ENCODE assay signal across 8 mouse cellular contexts in genomic region chr4:133087835-133088234, GRCm38 (mm10). TPM values are rescaled to one million over a fixed set of nuclear protein-coding genes. Genes with fewer than 3 reads are reported as not detected.
A peak's percentile ranks its signal among the peaks of the same experiment; 100 is the strongest.
DNase-seq lines count a peak whose midpoint lies in the region; ATAC-seq and TF ChIP-seq lines count a peak whose summit lies in the region.

No protein-coding gene starts in this region.

- H3K9ac ChIP-seq in CH12.LX (ENCODE audit: insufficient read depth, low read depth): no peak overlapping the region
- H3K9ac ChIP-seq in heart, embryonic 15.5 days: peak overlapping the region; percentile 23; the same call in 1 of the 2 replicates

- peaks cover 24 to 49% of the 10 kb centered on the region in 2 experiments for H3K4me1 ChIP-seq in CH12.LX (ENCODE audit: control insufficient read depth in 1 of 2, insufficient read depth in 2 of 2)
- peaks cover 94% of the 10 kb centered on the region for H3K4me1 ChIP-seq in heart, embryonic 15.5 days (replicated peaks)

- H3K27me3 ChIP-seq in CH12.LX (replicated peaks): no peaks in the 10 kb centered on the region
- H3K27me3 ChIP-seq in heart, embryonic 15.5 days: no peaks in the 10 kb centered on the region

- H3K9me3 ChIP-seq in CH12.LX (replicated peaks; ENCODE audit: low read length): no peaks in the 10 kb centered on the region
- H3K9me3 ChIP-seq in heart, embryonic 15.5 days (replicated peaks): no peaks in the 10 kb centered on the region

- WGBS in heart, embryonic 15.5 days: 6% methylated on average over 8 of the region's 8 CpGs

- in situ Hi-C loops in CH12.LX (cut with MboI; ENCODE audit: low pct_ligation_motif_present, low pct_unique_long_range_greater_than_20kb, low sequenced_read_pairs): no loop called here

- H3K79me2 ChIP-seq in CH12.LX (replicated peaks; ENCODE audit: control insufficient read depth, extremely low read depth, insufficient read depth, poor library complexity, severe bottlenecking): no peaks in the 10 kb centered on the region

- no peak for TF ChIP-seq RAD21 in CH12.LX (IDR thresholded peaks at IDR 0.05; ENCODE audit: low read depth, low read length)

- peak; percentile 64 for DNase-seq in adrenal gland, adult 2 months
- no peak for DNase-seq in adrenal gland, postnatal 25 days
- no peak for DNase-seq in CH12.LX (ENCODE audit: extremely low read depth)
- peak; percentile 52 to 70 for DNase-seq in lung, adult 18-20 months
- peak; percentile 80 for DNase-seq in thymus, postnatal 25 days
- DNase-seq in ovary, postnatal 14 days (ENCODE audit: low spot score): no peak
- no peak for DNase-seq in left cerebral cortex, adult 11 months (ENCODE audit: low spot score)

- H3K27ac ChIP-seq in CH12.LX (ENCODE audit: insufficient read depth, low read depth): no peak overlapping the region
- H3K27ac ChIP-seq in heart, embryonic 15.5 days: peak overlapping the region; percentile 95

- no peak overlapping the region for H3K4me3 ChIP-seq in CH12.LX (replicated peaks in 1 of 3; ENCODE audit: low read depth in 2 of 3, low read length in 2 of 3, poor library complexity in 1 of 3)
- no peak overlapping the region for H3K4me3 ChIP-seq in heart, embryonic 15.5 days

- dilution Hi-C loops in CH12.LX (cut with MboI; ENCODE audit: extremely low pct_ligation_motif_present, extremely low pct_unique_long_range_greater_than_20kb, low sequenced_read_pairs): no loop called here

- peak; percentile 50 for ATAC-seq in heart, embryonic 15.5 days (replicated peaks; ENCODE audit: insufficient number of reproducible peaks, insufficient read depth, low FRiP score, low read depth)

- no peak for TF ChIP-seq EP300 in CH12.LX (IDR thresholded peaks at IDR 0.05; ENCODE audit: low read length)

- no peak overlapping the region for H3K4me2 ChIP-seq in CH12.LX (ENCODE audit: insufficient read depth, low read depth, poor library complexity, severe bottlenecking)
- H3K4me2 ChIP-seq in heart, embryonic 15.5 days: peak overlapping the region; percentile 38

- TF ChIP-seq CTCF in CH12.LX (conservative IDR thresholded peaks at IDR 0.05 in 1 of 2, IDR thresholded peaks at IDR 0.05 in 1 of 2; ENCODE audit: low read depth in 2 of 2, low read length in 2 of 2): no peak

- TF ChIP-seq POLR2A in CH12.LX (IDR thresholded peaks at IDR 0.05; ENCODE audit: low read depth, low read length): no peak

- peaks cover 0 to 7% of the 10 kb centered on the region in 2 experiments for H3K36me3 ChIP-seq in CH12.LX (replicated peaks in 1 of 2; ENCODE audit: control insufficient read depth in 1 of 2, insufficient read depth in 1 of 2, low read length in 1 of 2)
- no peaks in the 10 kb centered on the region for H3K36me3 ChIP-seq in heart, embryonic 15.5 days

TF ChIP-seq in CH12.LX, 34 proteins besides CTCF, POLR2A, EP300 and RAD21:
- peak; percentile 74 for TF ChIP-seq MEF2A (IDR thresholded peaks at IDR 0.05; ENCODE audit: borderline replicate concordance, low read depth, low read length)
- peak; percentile 27; the same call in 1 of the 2 replicates for TF ChIP-seq CHD2 (IDR thresholded peaks at IDR 0.05; ENCODE audit: low read length)
- no peak for TF ChIP-seq NRF1 (IDR thresholded peaks at IDR 0.05; ENCODE audit: low read depth, low read length)
TF ChIP-seq in CH12.LX: peak in this region for 2.

RNA-seq across cellular contexts. Expression of gene Wasf2, which starts 42.5 kb away (rescaled TPM):
- total RNA-seq in adrenal gland, adult 2 months (2021): 100 to 1,000 TPM in 1 of 2 experiments, 10 to 100 TPM in 1; 99.4 to 130 TPM
- polyA plus RNA-seq in adrenal gland, adult 2 months (2012; rRNA removed): 43.2 and 57.0 TPM in 2 replicates
- 107 and 137 TPM in 2 replicates for total RNA-seq in adrenal gland, postnatal 25 days (2021)
- total RNA-seq in CH12.LX (2012; rRNA removed) (18.7 and 21.7 TPM in 2 replicates), CH12.LX (2014; rRNA removed) (12.9 and 14.9 TPM in 2 replicates)
- polyA plus RNA-seq in CH12.LX (2012; ENCODE audit: insufficient read length, low read depth): 53.1 and 59.5 TPM in 2 replicates
- 67.3 and 72.8 TPM in 2 replicates for polyA plus RNA-seq in heart, embryonic 15.5 days (2015; fragmentation: Nextera tagmentation; extraction: Ambion mirVana)

Comparison
In these comparisons a context has a peak if more than half of its experiments do, and no peak if none do; other contexts are left out.
1. DNase-seq: peak in adrenal gland, adult 2 months (single experiment), lung, adult 18-20 months (2 of 2) and thymus, postnatal 25 days (single experiment); none in adrenal gland, postnatal 25 days (single experiment), CH12.LX (single experiment), ovary, postnatal 14 days (single experiment) and left cerebral cortex, adult 11 months (single experiment).